Mouse (Mus musculus) hindbrain, postnatal 0 days (tissue): ENCODE data around the gene Gsdme. TPM values are rescaled to one million over a fixed set of nuclear protein-coding genes. Genes with fewer than 3 reads are reported as not detected.

Experiments used
- ATAC-seq: fragments of 200-750 bp; cut with Nextera tagmentation; 2 replicates; pipeline ENCODE4 v1.8.0; 2017; ENCODE audit warnings: mild to moderate bottlenecking, moderate TSS enrichment, moderate library complexity
- DNase-seq: peaks from one replicate; pipeline ENCODE4 v3.0.0-alpha.2; 2015; ENCODE audit warnings: low spot score
- H3K27ac ChIP-seq: fragments of 300-500 bp; sonication (generic); 2 replicates; pipeline ENCODE4 v1.5.1; 2014; ENCODE audit warnings: mild to moderate bottlenecking
- H3K27me3 ChIP-seq: fragments of 300-500 bp; sonication (generic); 2 replicates; pipeline ENCODE4 v1.6.1; 2014; ENCODE audit warnings: low read length, mixed read lengths; ENCODE audit not compliant: insufficient read depth
- H3K36me3 ChIP-seq: fragments of 300-500 bp; sonication (generic); 2 replicates; pipeline ENCODE4 v1.6.1; 2014; ENCODE audit warnings: low read length, mixed read lengths; ENCODE audit not compliant: insufficient read depth
- H3K4me1 ChIP-seq: fragments of 300-500 bp; sonication (generic); 2 replicates; pipeline ENCODE4 v1.6.1; 2014; ENCODE audit warnings: antibody characterized with exemption, low read length, mixed read lengths; ENCODE audit not compliant: insufficient read depth
- H3K4me2 ChIP-seq: fragments of 300-500 bp; sonication (generic); 2 replicates; pipeline ENCODE4 v1.6.1; 2014; ENCODE audit warnings: low read depth, mild to moderate bottlenecking, low read length, moderate library complexity, mixed read lengths
- H3K4me3 ChIP-seq: fragments of 300-500 bp; sonication (generic); 2 replicates; pipeline ENCODE4 v1.5.1; 2014; ENCODE audit warnings: low read length
- H3K9ac ChIP-seq: fragments of 300-500 bp; sonication (generic); replicated peaks from 2 replicates; pipeline ENCODE4 v1.6.1; 2014; ENCODE audit warnings: mild to moderate bottlenecking, low read length, moderate library complexity, mixed read lengths
- H3K9me3 ChIP-seq: fragments of 300-500 bp; sonication (generic); 2 replicates; pipeline ENCODE4 v1.6.1; 2016; ENCODE audit warnings: low read length, mixed read lengths
- CTCF ChIP-seq: IDR thresholded peaks from 2 replicates; pipeline ENCODE4 v1.5.1; 2016; ENCODE audit warnings: antibody characterized with exemption, control low read depth, low read depth
- WGBS: fragments of 180-500 bp; shearing (Covaris S2); extraction: QIAGEN DNeasy Blood & Tissue Kit; methylation state at CpG from one replicate; pipeline ENCODE4 v1.1.7; 2014; 5-methylcytosine and 5-hydroxymethylcytosine counted together
- polyA plus RNA-seq: library from polyadenylated mRNA; unstranded; fragments of >200 nt; fragmentation: Nextera tagmentation; extraction: Ambion mirVana; gene quantifications from 2 replicates; pipeline ENCODE4 v1.2.1, GENCODE M21; 2015
- total RNA-seq: library from RNA; depleted of rRNA; stranded (reverse); fragments of >200 nt; gene quantifications from 2 replicates; pipeline ENCODE4 v1.2.3, GENCODE M21; 2014

Gene Gsdme
- total and polyA plus RNA-seq, 2 experiments from 2014 or later = 15.4 to 82.0 TPM

DNA sequence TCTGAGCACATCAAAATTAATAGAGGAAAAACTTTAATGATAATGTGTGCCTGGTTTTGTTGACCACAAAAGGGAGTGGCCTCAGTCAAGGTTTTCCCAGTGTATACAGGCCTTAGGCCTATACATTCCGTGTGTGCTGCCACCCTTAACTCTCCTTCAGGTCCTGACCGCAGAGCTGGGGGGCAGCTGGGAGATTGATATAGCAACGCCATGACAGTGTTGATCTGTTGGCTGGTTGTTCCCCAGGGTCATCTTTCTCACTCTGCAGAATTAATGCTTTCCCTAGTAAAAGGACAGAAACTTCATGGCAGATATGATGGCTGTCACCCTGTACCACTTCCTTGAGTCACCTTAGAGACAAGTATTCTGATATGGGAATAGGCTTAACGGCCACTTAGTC lies 59.3 kb downstream of the Gsdme start:
- DNase-seq = no peak
- no peaks in the 10 kb centered on the region for H3K9me3 ChIP-seq
- TF ChIP-seq CTCF = no peak
- H3K4me3 ChIP-seq = no peak overlapping the region
- 88% methylated on average over 4 of the region's 4 CpGs for WGBS
- no peak for ATAC-seq
- no peak overlapping the region for H3K4me2 ChIP-seq
- no peak overlapping the region for H3K27ac ChIP-seq
- H3K4me1 ChIP-seq = no peaks in the 10 kb centered on the region
- no peak overlapping the region for H3K9ac ChIP-seq
- H3K36me3 ChIP-seq = no peaks in the 10 kb centered on the region; the same call in 1 of the 2 replicates
- no peaks in the 10 kb centered on the region for H3K27me3 ChIP-seq

DNA sequence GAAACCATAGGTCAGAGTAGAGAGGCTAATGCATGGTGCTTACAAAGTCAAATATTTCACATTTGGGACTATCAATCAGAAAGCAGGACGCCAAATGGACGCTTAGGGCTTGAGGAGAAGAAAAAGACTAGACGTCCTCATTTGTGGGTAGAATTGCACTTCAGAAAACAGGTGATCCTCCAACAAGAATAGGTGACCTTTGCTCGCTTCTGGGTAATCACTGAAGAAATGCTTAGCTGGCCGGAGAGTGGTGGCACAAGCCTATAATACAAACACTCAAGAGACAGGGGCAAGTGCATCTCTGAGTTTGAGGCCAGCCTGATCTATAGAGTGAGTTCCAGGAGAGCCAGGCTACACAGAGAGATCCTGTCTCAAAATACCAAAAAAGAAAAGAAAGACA lies 69.8 kb downstream of the Gsdme start:
- no peak for TF ChIP-seq CTCF
- no peak for ATAC-seq
- no peak overlapping the region for H3K9ac ChIP-seq
- H3K27me3 ChIP-seq = no peaks in the 10 kb centered on the region
- 98% methylated on average over 5 of the region's 5 CpGs for WGBS
- H3K27ac ChIP-seq = no peak overlapping the region
- H3K4me2 ChIP-seq = no peak overlapping the region
- no peaks in the 10 kb centered on the region for H3K4me1 ChIP-seq
- no peaks in the 10 kb centered on the region for H3K9me3 ChIP-seq
- peaks cover 8% of the 10 kb centered on the region; the same call in 1 of the 2 replicates for H3K36me3 ChIP-seq
- DNase-seq = no peak
- no peak overlapping the region for H3K4me3 ChIP-seq

DNA sequence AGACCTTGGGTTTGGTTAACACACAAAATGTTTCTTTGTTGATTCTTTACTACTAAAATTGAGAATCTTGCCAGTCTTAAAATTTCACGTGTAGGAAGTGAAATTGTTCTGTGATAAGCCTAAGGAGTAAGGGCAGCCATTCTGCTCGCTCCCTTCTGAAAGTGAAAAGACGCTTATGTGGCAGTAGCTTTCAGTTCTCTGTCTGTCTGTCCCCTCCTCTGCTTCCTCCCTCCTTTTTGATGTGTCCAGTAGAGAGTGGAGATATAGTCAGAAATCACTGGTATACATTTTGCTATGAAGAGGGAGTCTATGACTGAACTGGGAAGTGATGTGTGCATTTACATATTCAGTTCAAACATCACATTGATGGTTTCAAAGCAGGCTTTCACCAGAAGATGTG lies 70.8 kb downstream of the Gsdme start:
- no peaks in the 10 kb centered on the region for H3K4me1 ChIP-seq
- ATAC-seq (no peak), DNase-seq (no peak)
- WGBS = 86% methylated on average over 3 of the region's 3 CpGs
- no peaks in the 10 kb centered on the region for H3K27me3 ChIP-seq
- H3K36me3 ChIP-seq = peaks cover 8% of the 10 kb centered on the region; the same call in 1 of the 2 replicates
- TF ChIP-seq CTCF = no peak
- H3K27ac ChIP-seq = no peak overlapping the region
- no peaks in the 10 kb centered on the region for H3K9me3 ChIP-seq
- H3K4me2 ChIP-seq = no peak overlapping the region
- no peak overlapping the region for H3K9ac ChIP-seq
- H3K4me3 ChIP-seq = no peak overlapping the region

DNA sequence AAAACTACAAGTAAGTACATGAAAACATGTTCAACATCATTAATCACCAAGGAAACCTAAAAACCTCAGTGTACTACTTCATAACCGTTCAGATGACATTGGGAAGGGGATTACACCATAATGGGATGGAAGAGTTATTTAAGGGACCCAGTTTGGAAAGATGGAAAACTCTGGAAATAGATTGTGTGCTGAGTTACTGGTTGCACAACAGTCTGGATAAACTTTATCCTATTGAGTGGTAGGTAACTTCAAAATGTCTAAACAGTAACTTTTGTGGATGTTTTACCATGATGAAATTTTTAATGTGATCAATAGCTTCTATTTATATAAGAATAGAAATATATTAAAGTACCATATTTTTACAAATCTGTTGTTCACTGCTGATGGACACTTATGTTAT lies 71.5 kb downstream of the Gsdme start:
- peaks cover 8% of the 10 kb centered on the region; the same call in 1 of the 2 replicates for H3K36me3 ChIP-seq
- no peaks in the 10 kb centered on the region for H3K27me3 ChIP-seq
- DNase-seq (no peak), ATAC-seq (no peak)
- no peak overlapping the region for H3K4me3 ChIP-seq
- H3K9me3 ChIP-seq = no peaks in the 10 kb centered on the region
- TF ChIP-seq CTCF = no peak
- H3K4me2 ChIP-seq = no peak overlapping the region
- no peaks in the 10 kb centered on the region for H3K4me1 ChIP-seq
- 79% methylated on average over 1 of the region's 1 CpGs for WGBS
- no peak overlapping the region for H3K27ac ChIP-seq
- no peak overlapping the region for H3K9ac ChIP-seq

DNA sequence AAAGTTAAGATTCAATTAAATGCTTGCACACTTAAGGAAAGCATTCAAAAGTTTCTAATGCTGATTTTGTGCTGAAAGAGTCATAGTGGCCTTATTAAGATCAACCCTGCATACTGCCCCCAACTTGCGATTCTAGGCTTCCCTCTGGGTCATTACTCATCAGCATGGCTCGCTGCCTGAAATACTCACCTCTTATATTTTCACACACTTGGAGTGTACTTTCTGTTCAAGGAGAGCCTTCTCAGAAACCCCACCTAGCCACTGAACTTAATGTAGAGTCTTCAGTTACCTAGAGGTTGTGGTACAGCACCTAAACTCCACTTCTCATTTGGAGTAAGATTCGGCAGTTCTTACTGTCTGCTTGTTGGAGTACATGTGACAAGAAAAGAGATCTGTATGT lies 72.1 kb downstream of the Gsdme start:
- H3K36me3 ChIP-seq = peaks cover 8% of the 10 kb centered on the region; the same call in 1 of the 2 replicates
- no peak overlapping the region for H3K4me3 ChIP-seq
- no peak overlapping the region for H3K9ac ChIP-seq
- H3K4me1 ChIP-seq = no peaks in the 10 kb centered on the region
- ATAC-seq = no peak
- no peak for TF ChIP-seq CTCF
- no peak overlapping the region for H3K4me2 ChIP-seq
- DNase-seq = no peak
- WGBS = 92% methylated on average over 3 of the region's 3 CpGs
- H3K27ac ChIP-seq = no peak overlapping the region
- no peaks in the 10 kb centered on the region for H3K27me3 ChIP-seq
- H3K9me3 ChIP-seq = no peaks in the 10 kb centered on the region

DNA sequence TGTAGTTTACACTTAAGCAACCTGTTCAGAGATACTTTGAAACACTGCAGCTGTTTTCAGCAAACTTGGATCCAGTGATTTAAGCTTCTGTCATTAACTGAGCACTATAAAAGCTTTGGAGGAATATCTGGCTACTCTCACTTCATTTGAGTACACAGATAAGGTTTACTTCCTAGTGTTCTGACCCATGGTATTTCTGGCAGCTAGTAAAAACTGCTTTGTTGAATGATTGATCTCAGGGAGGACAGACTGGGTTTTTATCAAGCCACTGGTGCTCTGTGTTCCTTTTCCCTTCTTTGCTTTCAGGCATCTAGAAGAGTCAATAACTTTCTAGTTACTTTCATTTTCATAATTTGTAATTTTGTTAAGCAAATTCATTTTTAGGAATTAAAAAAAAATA lies 74.3 kb downstream of the Gsdme start:
- DNase-seq (no peak), ATAC-seq (no peak)
- H3K9ac ChIP-seq = no peak overlapping the region
- no peaks in the 10 kb centered on the region for H3K36me3 ChIP-seq
- no peak for TF ChIP-seq CTCF
- H3K27ac ChIP-seq = no peak overlapping the region
- H3K4me3 ChIP-seq = no peak overlapping the region
- no peaks in the 10 kb centered on the region for H3K27me3 ChIP-seq
- H3K9me3 ChIP-seq = no peaks in the 10 kb centered on the region
- H3K4me2 ChIP-seq = no peak overlapping the region
- H3K4me1 ChIP-seq = no peaks in the 10 kb centered on the region

DNA sequence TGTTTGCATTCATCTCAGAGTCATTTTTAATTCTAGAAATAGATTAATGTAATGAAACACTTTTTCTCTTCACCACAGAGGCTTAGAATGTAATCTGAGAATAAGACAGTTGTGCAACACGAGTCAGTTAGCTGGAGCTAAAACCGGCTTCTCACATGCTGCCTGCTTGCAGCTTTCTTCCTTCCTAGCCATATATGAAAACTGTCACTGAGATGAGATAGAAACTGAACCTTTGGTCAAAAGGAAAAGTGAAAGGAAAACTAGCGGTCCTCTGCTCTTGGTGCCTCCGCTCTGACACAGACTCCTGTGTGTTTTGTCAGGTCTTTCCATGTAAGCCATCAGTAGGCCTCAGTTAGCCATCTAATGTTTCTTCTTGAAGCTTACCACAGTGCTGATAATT lies 75.7 kb downstream of the Gsdme start:
- ATAC-seq (no peak), DNase-seq (no peak)
- no peaks in the 10 kb centered on the region for H3K4me1 ChIP-seq
- no peak overlapping the region for H3K9ac ChIP-seq
- TF ChIP-seq CTCF = no peak
- H3K4me2 ChIP-seq = no peak overlapping the region
- no peaks in the 10 kb centered on the region for H3K27me3 ChIP-seq
- H3K36me3 ChIP-seq = no peaks in the 10 kb centered on the region
- H3K27ac ChIP-seq = no peak overlapping the region
- no peak overlapping the region for H3K4me3 ChIP-seq
- no peaks in the 10 kb centered on the region for H3K9me3 ChIP-seq
- WGBS = 89% methylated on average over 4 of the region's 4 CpGs
